In genomic region chr10:75798176-75798696, GRCm38 (mm10) we compare ENCODE assay signal across 7 mouse cellular contexts. TPM values are rescaled to one million over a fixed set of nuclear protein-coding genes. Genes with fewer than 3 reads are reported as not detected.
DNase-seq lines count a peak whose midpoint lies in the region; ATAC-seq and TF ChIP-seq lines count a peak whose summit lies in the region.

Gene Gstt1 (minus strand): TSS chr10:75798584.

- H3K27ac ChIP-seq in forebrain, embryonic 12.5 days: no peak within 1 kb of the TSS
- H3K27ac ChIP-seq in lung, postnatal 0 days (ENCODE audit: low read length): peak within 1 kb of the TSS; percentile 28; the same call in 1 of the 2 replicates

- no peaks in the 10 kb centered on the region for H3K36me3 ChIP-seq in forebrain, embryonic 12.5 days (replicated peaks)
- no peaks in the 10 kb centered on the region for H3K36me3 ChIP-seq in lung, postnatal 0 days (ENCODE audit: insufficient read depth, low read length)

- H3K9ac ChIP-seq in forebrain, embryonic 12.5 days: peak within 1 kb of the TSS; percentile 47
- peak within 1 kb of the TSS; percentile 37 for H3K9ac ChIP-seq in lung, postnatal 0 days (replicated peaks; ENCODE audit: low read depth)

- peaks cover 23% of the 10 kb centered on the region for H3K27me3 ChIP-seq in forebrain, embryonic 12.5 days
- no peaks in the 10 kb centered on the region for H3K27me3 ChIP-seq in lung, postnatal 0 days (replicated peaks; ENCODE audit: insufficient read depth, low read length)

- intact Hi-C loops in heart, postnatal 25 days (cut with DNase I): loop anchor here (2.0 kb wide), 1 partner anchor 59 kb away; no protein-coding TSS in a partner anchor

- peak within 1 kb of the TSS; percentile 44 for H3K4me3 ChIP-seq in forebrain, embryonic 12.5 days (replicated peaks)
- peak within 1 kb of the TSS; percentile 53 for H3K4me3 ChIP-seq in lung, postnatal 0 days (ENCODE audit: low read depth, low read length)

- ATAC-seq in forebrain, embryonic 12.5 days (ENCODE audit: low FRiP score): 0 out of 2 replicates have a peak, but pooled peaks have one; percentile 44
- peak; percentile 42 for ATAC-seq in lung, postnatal 0 days

- no peaks in the 10 kb centered on the region for H3K9me3 ChIP-seq in forebrain, embryonic 12.5 days
- H3K9me3 ChIP-seq in lung, postnatal 0 days (ENCODE audit: low read length): no peaks in the 10 kb centered on the region

- DNase-seq in NIH3T3 (ENCODE audit: low read depth): peak; percentile 71
- peak; percentile 51 for DNase-seq in c-Kit-positive CD71-positive TER-119-negative erythroid progenitor cells, embryonic 14.5 days (ENCODE audit: low read depth)
- DNase-seq in heart, postnatal 25 days (ENCODE audit: low spot score): peak; percentile 73
- DNase-seq in kidney, postnatal 4 days: peak; percentile 72 to 77
- peak; percentile 52 for DNase-seq in lung, postnatal 0 days (ENCODE audit: low spot score)
- DNase-seq in retina, embryonic 14.5 days (ENCODE audit: low spot score): peak; percentile 67

- no peak for TF ChIP-seq EP300 in lung, postnatal 0 days (IDR thresholded peaks at IDR 0.05)

- TF ChIP-seq CTCF in lung, postnatal 0 days (IDR thresholded peaks at IDR 0.05): 0 out of 2 replicates have a peak, but pooled peaks have one; percentile 7

- H3K4me2 ChIP-seq in forebrain, embryonic 12.5 days: peak within 1 kb of the TSS; percentile 74
- peak within 1 kb of the TSS; percentile 67 for H3K4me2 ChIP-seq in lung, postnatal 0 days (replicated peaks; ENCODE audit: low read depth, low read length)

- WGBS in forebrain, embryonic 12.5 days: 2% methylated on average over 18 of the region's 18 CpGs
- WGBS in lung, postnatal 0 days: 6% methylated on average over 18 of the region's 18 CpGs

- peaks cover 21% of the 10 kb centered on the region for H3K4me1 ChIP-seq in forebrain, embryonic 12.5 days
- peaks cover 10% of the 10 kb centered on the region; the same call in 1 of the 2 replicates for H3K4me1 ChIP-seq in lung, postnatal 0 days (ENCODE audit: insufficient read depth, low read depth, low read length)

RNA-seq across cellular contexts. Expression of gene Gstt1, which starts in this region (rescaled TPM):
- 4.9 and 6.3 TPM in 2 replicates for polyA plus RNA-seq in forebrain, embryonic 12.5 days (2016; fragmentation: Nextera tagmentation; extraction: Ambion mirVana)
- 10 to 100 TPM; 12.2 to 13.4 TPM for total RNA-seq in heart, postnatal 25 days (2021)
- 36.4 and 38.3 TPM in 2 replicates for polyA plus RNA-seq in lung, postnatal 0 days (2015; fragmentation: Nextera tagmentation; extraction: Ambion mirVana)
